Mouse (Mus musculus) limb, embryonic 12.5 days (tissue): ENCODE measurements around the gene Tenm3. TPM values are rescaled to one million over a fixed set of nuclear protein-coding genes. Genes with fewer than 3 reads are reported as not detected.

ENCODE experiments used
- ATAC-seq: fragments of 200-750 bp; cut with Nextera tagmentation; 2 replicates; pipeline ENCODE4 v1.8.0; 2017; ENCODE audit warnings: low read depth, moderate TSS enrichment; ENCODE audit not compliant: insufficient number of reproducible peaks, insufficient read depth, low FRiP score, low TSS enrichment
- H3K27ac ChIP-seq: fragments of 300-500 bp; sonication (generic); 2 replicates; pipeline ENCODE4 v1.5.1; 2016; ENCODE audit warnings: mild to moderate bottlenecking, moderate library complexity
- H3K27me3 ChIP-seq: fragments of 300-500 bp; sonication (generic); 2 replicates; pipeline ENCODE4 v1.6.1; 2016; ENCODE audit warnings: mild to moderate bottlenecking, moderate library complexity
- H3K36me3 ChIP-seq: fragments of 300-500 bp; sonication (generic); 2 replicates; pipeline ENCODE4 v1.6.1; 2016; ENCODE audit warnings: mild to moderate bottlenecking, moderate library complexity
- H3K4me1 ChIP-seq: fragments of 300-500 bp; sonication (generic); replicated peaks from 2 replicates; pipeline ENCODE4 v1.6.1; 2016
- H3K4me2 ChIP-seq: fragments of 300-500 bp; sonication (generic); 2 replicates; pipeline ENCODE4 v1.6.1; 2016; ENCODE audit warnings: mild to moderate bottlenecking, moderate library complexity
- H3K4me3 ChIP-seq: fragments of 300-500 bp; sonication (generic); replicated peaks from 2 replicates; pipeline ENCODE4 v1.5.1; 2016; ENCODE audit warnings: mild to moderate bottlenecking
- H3K9ac ChIP-seq: fragments of 300-500 bp; sonication (generic); replicated peaks from 2 replicates; pipeline ENCODE4 v1.6.1; 2016; ENCODE audit warnings: mild to moderate bottlenecking, moderate library complexity
- H3K9me3 ChIP-seq: fragments of 300-500 bp; sonication (generic); 2 replicates; pipeline ENCODE4 v1.6.1; 2016; ENCODE audit warnings: mild to moderate bottlenecking, moderate library complexity
- WGBS: fragments of 180-500 bp; shearing (Covaris S2); methylation state at CpG from one replicate; pipeline ENCODE4 v1.1.7; 2016; 5-methylcytosine and 5-hydroxymethylcytosine counted together
- polyA plus RNA-seq: library from polyadenylated mRNA; unstranded; fragments of >200 nt; fragmentation: Nextera tagmentation; extraction: Ambion mirVana; gene quantifications from 2 replicates; pipeline ENCODE4 v1.2.1, GENCODE M21; 2016

Tenm3 gene
- polyA plus RNA-seq, 1 experiment from 2014 or later, result 47.1 TPM

GRCm38 (mm10) chr8:48380035-48380434 is 463.7 kb downstream of the Tenm3 start:
- Histone ChIP-seq H3K4me2 (no peak overlapping the region), H3K36me3 (no peaks in the 10 kb centered on the region), H3K9ac (no peak overlapping the region), H3K27ac (no peak overlapping the region), H3K9me3 (no peaks in the 10 kb centered on the region), H3K4me3 (no peak overlapping the region), H3K27me3 (no peaks in the 10 kb centered on the region), H3K4me1 (peaks cover 2% of the 10 kb centered on the region; the same call in 1 of the 2 replicates)
- no peak for ATAC-seq
- WGBS, result 84% methylated on average over 12 of the region's 12 CpGs

- Histone ChIP-seq H3K4me1 (peaks cover 2% of the 10 kb centered on the region; the same call in 1 of the 2 replicates), H3K4me2 (no peak overlapping the region), H3K36me3 (no peaks in the 10 kb centered on the region), H3K9me3 (no peaks in the 10 kb centered on the region), H3K27me3 (no peaks in the 10 kb centered on the region), H3K27ac (no peak overlapping the region), H3K9ac (no peak overlapping the region), H3K4me3 (no peak overlapping the region)
- WGBS, result 61% methylated on average over 6 of the region's 6 CpGs
- no peak for ATAC-seq
Measured at GRCm38 (mm10) chr8:48376774-48377173, 467.0 kb downstream of the Tenm3 start.

GRCm38 (mm10) chr8:48375183-48375582 is 468.6 kb downstream of the Tenm3 start:
- Histone ChIP-seq H3K36me3 (no peaks in the 10 kb centered on the region), H3K4me2 (no peak overlapping the region), H3K9ac (no peak overlapping the region), H3K9me3 (no peaks in the 10 kb centered on the region), H3K27me3 (no peaks in the 10 kb centered on the region), H3K27ac (no peak overlapping the region), H3K4me1 (peaks cover 2% of the 10 kb centered on the region; the same call in 1 of the 2 replicates), H3K4me3 (no peak overlapping the region)
- 93% methylated on average over 5 of the region's 5 CpGs for WGBS
- no peak for ATAC-seq

GRCm38 (mm10) chr8:48373404-48373803 is 470.3 kb downstream of the Tenm3 start:
- no peaks in the 10 kb centered on the region for H3K36me3 ChIP-seq
- H3K4me3 ChIP-seq, result no peak overlapping the region
- no peak overlapping the region for H3K27ac ChIP-seq
- no peaks in the 10 kb centered on the region for H3K9me3 ChIP-seq
- no peak for ATAC-seq
- no peaks in the 10 kb centered on the region for H3K27me3 ChIP-seq
- 88% methylated on average over 11 of the region's 11 CpGs for WGBS
- H3K4me2 ChIP-seq, result no peak overlapping the region
- peaks cover 2% of the 10 kb centered on the region; the same call in 1 of the 2 replicates for H3K4me1 ChIP-seq
- H3K9ac ChIP-seq, result no peak overlapping the region

- 79% methylated on average over 10 of the region's 10 CpGs for WGBS
- no peak for ATAC-seq
- no peak overlapping the region for H3K4me3 ChIP-seq
- no peaks in the 10 kb centered on the region for H3K27me3 ChIP-seq
- peaks cover 11% of the 10 kb centered on the region for H3K36me3 ChIP-seq
- no peaks in the 10 kb centered on the region for H3K4me1 ChIP-seq
- no peak overlapping the region for H3K4me2 ChIP-seq
- no peaks in the 10 kb centered on the region for H3K9me3 ChIP-seq
- no peak overlapping the region for H3K27ac ChIP-seq
- H3K9ac ChIP-seq, result no peak overlapping the region
Measured at GRCm38 (mm10) chr8:48367164-48367563, 476.6 kb downstream of the Tenm3 start.

GRCm38 (mm10) chr8:48356849-48357248 is 486.9 kb downstream of the Tenm3 start:
- H3K4me1 ChIP-seq, result no peaks in the 10 kb centered on the region
- no peaks in the 10 kb centered on the region for H3K27me3 ChIP-seq
- 86% methylated on average over 2 of the region's 2 CpGs for whole genome bisulfite sequencing
- no peak overlapping the region for H3K4me3 ChIP-seq
- ATAC-seq, result no peak
- H3K4me2 ChIP-seq, result no peak overlapping the region
- peaks cover 15% of the 10 kb centered on the region; the same call in 1 of the 2 replicates for H3K36me3 ChIP-seq
- no peaks in the 10 kb centered on the region for H3K9me3 ChIP-seq
- no peak overlapping the region for H3K27ac ChIP-seq
- no peak overlapping the region for H3K9ac ChIP-seq

GRCm38 (mm10) chr8:48353458-48353857 is 490.3 kb downstream of the Tenm3 start:
- no peak for ATAC-seq
- H3K4me3 ChIP-seq, result no peak overlapping the region
- no peaks in the 10 kb centered on the region for H3K9me3 ChIP-seq
- H3K9ac ChIP-seq, result no peak overlapping the region
- H3K4me1 ChIP-seq, result no peaks in the 10 kb centered on the region
- no peaks in the 10 kb centered on the region for H3K27me3 ChIP-seq
- no peak overlapping the region for H3K27ac ChIP-seq
- peaks cover 17% of the 10 kb centered on the region; the same call in 1 of the 2 replicates for H3K36me3 ChIP-seq
- H3K4me2 ChIP-seq, result no peak overlapping the region
- 93% methylated on average over 6 of the region's 6 CpGs for WGBS

- H3K36me3 ChIP-seq, result peaks cover 19% of the 10 kb centered on the region; the same call in 1 of the 2 replicates
- WGBS, result 94% methylated on average over 5 of the region's 5 CpGs
- no peak for ATAC-seq
Measured at GRCm38 (mm10) chr8:48348901-48349300, 494.9 kb downstream of the Tenm3 start.

GRCm38 (mm10) chr8:48348386-48348785 is 495.4 kb downstream of the Tenm3 start:
- no peaks in the 10 kb centered on the region for H3K9me3 ChIP-seq
- no peak for ATAC-seq
- whole genome bisulfite sequencing, result 95% methylated on average over 4 of the region's 4 CpGs
- H3K4me3 ChIP-seq, result no peak overlapping the region
- H3K4me2 ChIP-seq, result no peak overlapping the region
- no peak overlapping the region for H3K9ac ChIP-seq
- no peak overlapping the region for H3K27ac ChIP-seq
- H3K36me3 ChIP-seq, result peaks cover 19% of the 10 kb centered on the region; the same call in 1 of the 2 replicates
- H3K4me1 ChIP-seq, result 0 out of 2 replicates have a peak, but pooled peaks cover 5% of the 10 kb centered on the region
- no peaks in the 10 kb centered on the region for H3K27me3 ChIP-seq

More at GRCm38 (mm10) chr8:48348901-48349300, 494.9 kb downstream of the Tenm3 start:
- Histone ChIP-seq H3K9ac (no peak overlapping the region), H3K9me3 (no peaks in the 10 kb centered on the region), H3K27ac (no peak overlapping the region), H3K27me3 (no peaks in the 10 kb centered on the region), H3K4me3 (no peak overlapping the region), H3K4me2 (no peak overlapping the region), H3K4me1 (0 out of 2 replicates have a peak, but pooled peaks cover 5% of the 10 kb centered on the region)

- 0 out of 2 replicates have a peak, but pooled peaks cover 5% of the 10 kb centered on the region for H3K4me1 ChIP-seq
- ATAC-seq, result no peak
- H3K4me3 ChIP-seq, result no peak overlapping the region
- H3K4me2 ChIP-seq, result no peak overlapping the region
- peaks cover 35% of the 10 kb centered on the region for H3K36me3 ChIP-seq
- no peak overlapping the region for H3K9ac ChIP-seq
- H3K27ac ChIP-seq, result no peak overlapping the region
- no peaks in the 10 kb centered on the region for H3K9me3 ChIP-seq
- H3K27me3 ChIP-seq, result no peaks in the 10 kb centered on the region
- 65% methylated on average over 18 of the region's 18 CpGs for WGBS
Measured at GRCm38 (mm10) chr8:48343067-48343420, 500.7 kb downstream of the Tenm3 start.

GRCm38 (mm10) chr8:48342321-48343066 is 501.3 kb downstream of the Tenm3 start:
- Histone ChIP-seq H3K36me3 (peaks cover 35% of the 10 kb centered on the region), H3K27me3 (no peaks in the 10 kb centered on the region), H3K4me2 (no peak overlapping the region), H3K4me1 (0 out of 2 replicates have a peak, but pooled peaks cover 5% of the 10 kb centered on the region), H3K9ac (no peak overlapping the region), H3K9me3 (no peaks in the 10 kb centered on the region), H3K27ac (no peak overlapping the region), H3K4me3 (no peak overlapping the region)
- ATAC-seq, result no peak
- 89% methylated on average over 30 of the region's 30 CpGs for WGBS
